Mouse (Mus musculus) hindbrain, embryonic 12.5 days (tissue): ENCODE results near the gene Ifitm2. TPM values are rescaled to one million over a fixed set of nuclear protein-coding genes. Genes with fewer than 3 reads are reported as not detected.

ENCODE experiments used
- ATAC-seq: fragments of 200-750 bp; cut with Nextera tagmentation; 2 replicates; pipeline ENCODE4 v1.8.0; 2017; ENCODE audit warnings: moderate TSS enrichment; ENCODE audit not compliant: low FRiP score
- H3K27ac ChIP-seq: fragments of 300-500 bp; sonication (generic); 2 replicates; pipeline ENCODE4 v1.5.1; 2016; ENCODE audit warnings: mild to moderate bottlenecking
- H3K27me3 ChIP-seq: fragments of 300-500 bp; sonication (generic); 2 replicates; pipeline ENCODE4 v1.6.1; 2016; ENCODE audit warnings: mild to moderate bottlenecking
- H3K36me3 ChIP-seq: fragments of 300-500 bp; sonication (generic); 2 replicates; pipeline ENCODE4 v1.6.1; 2016; ENCODE audit warnings: mild to moderate bottlenecking
- H3K4me1 ChIP-seq: fragments of 300-500 bp; sonication (generic); 2 replicates; pipeline ENCODE4 v1.6.1; 2016
- H3K4me2 ChIP-seq: fragments of 300-500 bp; sonication (generic); replicated peaks from 2 replicates; pipeline ENCODE4 v1.6.1; 2016; ENCODE audit warnings: mild to moderate bottlenecking
- H3K4me3 ChIP-seq: fragments of 300-500 bp; sonication (generic); 2 replicates; pipeline ENCODE4 v1.5.1; 2016; ENCODE audit warnings: mild to moderate bottlenecking
- H3K9ac ChIP-seq: fragments of 300-500 bp; sonication (generic); 2 replicates; pipeline ENCODE4 v1.6.1; 2016; ENCODE audit warnings: mild to moderate bottlenecking, moderate library complexity
- H3K9me3 ChIP-seq: fragments of 300-500 bp; sonication (generic); replicated peaks from 2 replicates; pipeline ENCODE4 v1.6.1; 2016; ENCODE audit warnings: mild to moderate bottlenecking
- WGBS: fragments of 180-500 bp; shearing (Covaris S2); methylation state at CpG from one replicate; pipeline ENCODE4 v1.1.7; 2016; 5-methylcytosine and 5-hydroxymethylcytosine counted together
- polyA plus RNA-seq: library from polyadenylated mRNA; unstranded; fragments of >200 nt; fragmentation: Nextera tagmentation; extraction: Ambion mirVana; gene quantifications from 2 replicates; pipeline ENCODE4 v1.2.1, GENCODE M21; 2016

Ifitm2 gene
- polyA plus RNA-seq, 1 experiment from 2014 or later: 340 TPM

DNA sequence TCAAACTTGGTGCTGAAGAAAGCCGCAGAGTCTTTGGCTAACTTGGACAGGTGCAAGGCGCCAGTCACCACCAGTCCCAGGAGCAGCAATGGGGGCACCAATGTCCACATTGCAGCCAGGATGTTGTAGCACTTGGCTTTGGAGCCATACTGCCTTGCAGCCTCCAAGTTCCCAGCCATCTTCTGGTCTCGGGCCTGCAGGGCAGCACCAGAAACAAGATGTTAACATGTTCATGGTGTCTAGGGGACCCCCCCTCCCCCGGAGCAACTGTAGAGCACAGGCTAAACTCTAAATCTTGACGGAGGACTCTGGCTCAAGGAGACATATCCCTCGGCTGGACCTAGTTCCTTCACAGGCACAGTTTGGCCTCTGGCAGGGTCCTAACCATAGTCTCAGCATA lies 6.5 kb downstream of the Ifitm2 start:
- Histone ChIP-seq H3K9me3 (no peaks in the 10 kb centered on the region), H3K27me3 (no peaks in the 10 kb centered on the region), H3K4me2 (no peak overlapping the region), H3K9ac (no peak overlapping the region), H3K4me3 (no peak overlapping the region), H3K27ac (no peak overlapping the region), H3K4me1 (peaks cover 16% of the 10 kb centered on the region), H3K36me3 (no peaks in the 10 kb centered on the region; the same call in 1 of the 2 replicates)
- ATAC-seq: no peak
- WGBS: 90% methylated on average over 6 of the region's 6 CpGs

DNA sequence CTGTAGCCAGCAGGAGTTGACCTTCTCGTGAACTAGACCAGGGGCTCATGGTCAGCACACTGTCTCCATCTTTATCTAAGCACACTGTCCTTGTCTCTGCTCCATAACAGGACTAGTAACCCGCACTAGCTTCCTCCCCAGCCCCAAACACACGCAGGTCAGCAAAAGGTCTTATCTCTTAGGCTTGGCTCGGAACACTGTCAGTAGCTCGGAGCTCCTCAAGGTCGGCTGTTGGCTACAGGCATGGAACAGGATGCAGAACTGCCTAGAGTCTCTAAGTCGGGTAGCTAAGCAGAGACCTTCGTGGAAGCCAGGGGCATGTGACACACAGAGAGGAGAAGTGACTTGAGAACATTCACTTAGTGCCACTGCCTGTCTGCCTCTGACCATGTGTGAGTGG lies 7.6 kb downstream of the Ifitm2 start:
- Histone ChIP-seq H3K36me3 (no peaks in the 10 kb centered on the region; the same call in 1 of the 2 replicates), H3K4me1 (peaks cover 14% of the 10 kb centered on the region), H3K4me2 (no peak overlapping the region), H3K9me3 (no peaks in the 10 kb centered on the region), H3K4me3 (no peak overlapping the region), H3K27me3 (no peaks in the 10 kb centered on the region), H3K9ac (no peak overlapping the region), H3K27ac (no peak overlapping the region)
- 85% methylated on average over 8 of the region's 8 CpGs for WGBS
- no peak for ATAC-seq

DNA sequence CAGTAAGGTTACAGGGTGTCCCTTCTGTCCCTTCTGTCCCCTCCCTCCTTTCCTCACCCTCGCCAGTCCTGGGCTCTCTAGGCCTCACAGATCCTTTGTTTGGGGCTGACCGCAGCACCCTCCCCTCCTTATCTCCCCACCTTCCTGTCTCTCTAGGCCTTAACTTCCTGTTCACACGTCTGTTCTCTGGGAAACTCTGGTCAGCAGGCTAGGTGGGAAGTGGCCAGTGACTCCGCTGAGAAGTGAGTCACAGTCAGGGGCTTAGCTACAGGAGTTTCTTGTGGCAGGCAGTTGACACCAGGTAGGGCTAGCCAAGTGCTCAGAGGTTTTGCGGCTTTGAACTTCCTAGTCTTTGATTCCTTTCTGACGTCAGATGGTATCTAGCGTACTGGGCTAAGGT lies 8.8 kb downstream of the Ifitm2 start:
- WGBS: 73% methylated on average over 7 of the region's 7 CpGs
- Histone ChIP-seq H3K4me3 (no peak overlapping the region), H3K9ac (no peak overlapping the region), H3K9me3 (no peaks in the 10 kb centered on the region), H3K27me3 (no peaks in the 10 kb centered on the region), H3K36me3 (no peaks in the 10 kb centered on the region; the same call in 1 of the 2 replicates), H3K4me1 (peaks cover 19% of the 10 kb centered on the region), H3K27ac (no peak overlapping the region), H3K4me2 (no peak overlapping the region)
- no peak for ATAC-seq

DNA sequence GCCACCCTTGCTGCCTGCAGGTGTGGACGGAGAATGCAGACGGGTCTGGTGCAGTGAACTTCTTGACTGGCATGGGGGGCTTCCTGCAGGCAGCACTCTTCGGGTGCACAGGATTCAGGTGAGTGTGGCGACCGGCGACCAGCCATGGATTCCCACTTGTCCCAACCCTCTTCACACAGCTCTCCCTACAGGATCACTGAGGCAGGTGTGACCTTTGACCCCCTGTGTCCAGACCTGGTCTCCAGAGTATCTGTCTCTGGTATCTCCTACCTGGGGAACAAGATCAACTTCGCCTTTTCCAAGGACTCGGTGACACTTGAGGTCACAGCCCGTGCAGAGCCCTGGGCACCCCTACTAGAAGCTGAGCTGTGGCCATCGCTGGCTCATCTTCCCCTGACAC lies 9.5 kb downstream of the Ifitm2 start:
- 87% methylated on average over 10 of the region's 10 CpGs for WGBS
- Histone ChIP-seq H3K9ac (no peak overlapping the region), H3K9me3 (no peaks in the 10 kb centered on the region), H3K4me1 (peaks cover 19% of the 10 kb centered on the region), H3K27me3 (no peaks in the 10 kb centered on the region), H3K27ac (no peak overlapping the region), H3K4me2 (no peak overlapping the region), H3K4me3 (no peak overlapping the region), H3K36me3 (no peaks in the 10 kb centered on the region; the same call in 1 of the 2 replicates)
- no peak for ATAC-seq

DNA sequence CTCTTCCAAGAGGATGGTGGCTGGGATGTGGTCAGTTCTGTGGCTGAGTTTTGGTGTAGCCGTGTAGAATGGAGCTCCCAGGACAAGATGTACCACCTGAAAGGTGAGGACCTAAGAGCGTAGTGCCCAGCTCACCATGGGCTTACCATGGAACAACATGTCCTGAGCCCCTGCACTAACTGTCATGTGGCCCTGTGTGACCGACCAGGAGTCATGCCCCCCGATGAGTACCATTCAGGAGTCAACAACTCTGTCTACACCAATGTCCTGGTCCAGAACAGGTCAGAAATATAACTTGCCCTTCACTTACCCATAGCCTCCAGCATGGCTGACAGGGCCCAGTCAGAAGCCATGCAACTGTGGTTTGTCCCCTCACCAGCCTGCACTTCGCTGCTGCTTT lies 10.5 kb downstream of the Ifitm2 start:
- Histone ChIP-seq H3K27me3 (no peaks in the 10 kb centered on the region), H3K4me2 (no peak overlapping the region), H3K9ac (no peak overlapping the region), H3K4me3 (no peak overlapping the region), H3K36me3 (no peaks in the 10 kb centered on the region; the same call in 1 of the 2 replicates), H3K4me1 (peaks cover 14% of the 10 kb centered on the region), H3K27ac (no peak overlapping the region), H3K9me3 (no peaks in the 10 kb centered on the region)
- ATAC-seq: no peak
- 92% methylated on average over 5 of the region's 5 CpGs for WGBS

DNA sequence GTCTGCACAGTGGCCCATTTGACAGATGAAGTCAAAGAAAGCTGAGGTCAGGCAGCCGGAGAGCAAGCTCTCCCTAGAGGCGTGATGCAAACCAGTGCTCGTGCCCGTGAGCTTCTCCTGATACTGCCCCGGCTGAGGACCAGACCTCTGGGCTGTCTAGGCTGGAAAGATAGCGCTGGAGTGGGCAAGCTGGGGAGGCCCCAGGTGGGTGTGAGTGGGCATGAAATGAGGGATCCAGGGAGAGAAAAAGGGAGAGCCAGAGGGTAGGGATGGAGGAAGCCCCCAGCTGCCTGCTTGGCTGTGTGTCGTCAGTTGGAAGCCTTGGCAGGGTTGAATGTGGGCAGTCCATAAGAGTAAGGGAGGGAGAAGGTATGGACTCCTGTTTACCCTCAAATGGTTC lies 11.6 kb downstream of the Ifitm2 start:
- Histone ChIP-seq H3K9me3 (no peaks in the 10 kb centered on the region), H3K4me1 (peaks cover 20% of the 10 kb centered on the region), H3K4me3 (no peak overlapping the region), H3K27me3 (no peaks in the 10 kb centered on the region), H3K4me2 (no peak overlapping the region), H3K27ac (no peak overlapping the region), H3K36me3 (no peaks in the 10 kb centered on the region; the same call in 1 of the 2 replicates), H3K9ac (no peak overlapping the region)
- WGBS: 89% methylated on average over 7 of the region's 7 CpGs
- ATAC-seq: no peak

DNA sequence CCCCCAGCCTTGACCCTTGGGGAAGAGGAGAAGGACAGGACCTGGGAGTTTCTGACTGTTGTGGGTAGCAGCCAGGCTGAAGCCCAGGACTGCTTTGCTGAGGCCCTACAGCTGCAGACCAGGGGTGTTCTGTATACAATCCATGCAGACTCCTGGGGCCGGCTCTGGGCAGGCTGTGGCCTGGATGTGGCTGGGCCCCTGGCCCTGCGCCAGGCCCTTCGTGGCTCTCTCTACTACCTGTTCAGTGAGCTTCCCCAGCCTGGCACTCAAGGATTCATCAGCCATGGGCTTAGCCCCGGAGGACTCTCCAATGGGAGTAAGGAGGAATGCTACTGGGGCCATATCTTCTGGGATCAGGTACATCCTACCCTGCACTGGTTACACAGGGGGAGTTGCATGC lies 12.4 kb downstream of the Ifitm2 start:
- no peak overlapping the region for H3K27ac ChIP-seq
- H3K4me1 ChIP-seq: peaks cover 20% of the 10 kb centered on the region
- WGBS: 94% methylated on average over 4 of the region's 4 CpGs
- ATAC-seq: no peak
- no peak overlapping the region for H3K4me2 ChIP-seq
- H3K36me3 ChIP-seq: no peaks in the 10 kb centered on the region; the same call in 1 of the 2 replicates
- H3K27me3 ChIP-seq: no peaks in the 10 kb centered on the region
- H3K9ac ChIP-seq: no peak overlapping the region; the same call in 1 of the 2 replicates
- no peaks in the 10 kb centered on the region for H3K9me3 ChIP-seq
- H3K4me3 ChIP-seq: no peak overlapping the region

DNA sequence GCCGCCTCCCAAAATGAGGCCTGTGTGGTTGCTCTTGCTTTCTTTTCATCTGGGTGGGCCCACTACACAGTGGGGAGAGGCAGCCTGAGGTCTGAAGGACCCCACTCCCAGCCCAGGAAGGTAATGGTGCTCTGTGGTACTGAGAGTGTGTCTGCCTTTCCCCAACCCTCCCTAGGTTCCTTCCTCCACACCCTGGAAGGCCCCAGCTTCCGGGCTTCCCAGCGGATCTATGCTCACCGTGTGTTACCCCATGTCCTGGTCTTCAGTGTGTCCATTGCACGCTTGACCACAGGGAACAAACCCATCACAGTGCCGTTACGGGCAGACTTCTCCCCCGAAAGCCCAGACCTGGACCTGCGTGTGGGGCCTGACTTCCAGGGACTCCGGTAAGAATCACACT lies 13.0 kb downstream of the Ifitm2 start:
- Histone ChIP-seq H3K27ac (no peak overlapping the region), H3K4me2 (no peak overlapping the region), H3K4me1 (peaks cover 20% of the 10 kb centered on the region), H3K9ac (no peak overlapping the region), H3K36me3 (no peaks in the 10 kb centered on the region; the same call in 1 of the 2 replicates), H3K4me3 (no peak overlapping the region), H3K27me3 (no peaks in the 10 kb centered on the region), H3K9me3 (no peaks in the 10 kb centered on the region)
- ATAC-seq: no peak
- WGBS: 90% methylated on average over 10 of the region's 10 CpGs

DNA sequence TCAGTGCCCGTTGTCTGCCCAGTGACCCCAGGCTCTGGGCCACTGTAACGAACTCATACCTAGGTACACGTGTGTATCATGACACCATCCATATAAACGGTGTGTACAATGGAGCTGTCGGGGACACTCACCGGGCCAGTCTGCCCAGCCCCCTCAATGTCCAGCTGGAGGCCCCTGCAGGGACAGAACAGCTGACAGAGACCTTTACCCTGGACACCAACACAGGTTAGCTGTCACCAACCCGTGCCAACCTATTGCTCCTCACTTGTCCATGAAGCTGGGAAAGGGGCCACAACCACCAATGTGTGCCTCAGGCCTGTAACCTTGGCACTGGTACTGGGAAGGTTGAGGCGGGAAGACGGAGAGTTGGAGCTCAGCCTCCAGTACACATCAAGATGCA lies 13.4 kb downstream of the Ifitm2 start:
- 57% methylated on average over 9 of the region's 9 CpGs for WGBS
- no peaks in the 10 kb centered on the region for H3K27me3 ChIP-seq
- H3K4me1 ChIP-seq: peaks cover 20% of the 10 kb centered on the region
- H3K36me3 ChIP-seq: no peaks in the 10 kb centered on the region; the same call in 1 of the 2 replicates
- H3K4me3 ChIP-seq: peak overlapping the region; percentile 39
- H3K9me3 ChIP-seq: no peaks in the 10 kb centered on the region
- peak overlapping the region; percentile 18; the same call in 1 of the 2 replicates for H3K27ac ChIP-seq
- peak overlapping the region; percentile 59 for H3K4me2 ChIP-seq
- ATAC-seq: no peak
- peak overlapping the region; percentile 65 for H3K9ac ChIP-seq

DNA sequence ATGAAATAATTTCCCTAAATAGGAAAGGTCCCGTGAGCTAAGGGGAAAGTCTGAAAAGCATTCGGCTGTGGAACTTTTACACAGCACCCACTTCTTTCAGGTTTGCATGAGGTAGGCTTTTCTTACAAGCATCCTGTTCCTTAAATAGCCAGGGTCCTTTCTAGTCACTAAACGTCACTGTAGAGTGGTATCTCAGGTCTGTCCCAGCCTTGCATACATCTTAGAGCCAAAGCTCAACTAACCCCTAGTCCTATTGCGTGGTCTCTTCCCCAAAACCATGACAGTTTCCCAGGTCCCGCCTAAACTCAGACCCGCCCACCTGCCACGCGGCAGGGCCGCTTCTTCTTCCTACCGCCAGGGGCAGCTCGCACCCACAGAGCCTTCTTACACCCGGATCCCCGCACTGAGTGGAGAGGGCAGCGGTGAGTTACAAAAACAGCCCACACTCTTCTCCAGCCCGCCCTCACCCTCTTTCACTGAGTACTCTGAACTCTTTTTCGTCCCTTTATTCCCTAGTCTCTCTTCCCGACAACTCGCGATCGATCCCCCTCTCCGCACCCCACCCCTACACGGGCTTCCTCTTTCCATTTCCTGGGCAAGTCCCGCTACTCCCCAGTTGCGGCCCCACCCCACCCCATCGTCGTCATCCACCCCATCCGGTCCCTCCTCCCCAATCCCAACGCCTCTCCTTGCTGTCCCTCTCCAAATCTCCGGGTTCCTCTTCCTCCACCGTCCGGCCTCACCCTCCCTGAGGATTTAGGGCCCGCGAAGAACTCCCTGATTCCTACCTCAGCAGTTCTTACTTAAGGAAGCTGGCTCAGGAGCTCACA lies 14.3 kb downstream of the Ifitm2 start, which contains the start of gene Pgghg:
Gene Pgghg (plus strand): TSS at position 170 of the 830 bp plus-strand sequence.
- Histone ChIP-seq H3K9ac (peak within 1 kb of the TSS; percentile 65), H3K27me3 (peaks cover 3% of the 10 kb centered on the region; the same call in 1 of the 2 replicates), H3K27ac (peak within 1 kb of the TSS; percentile 18; the same call in 1 of the 2 replicates), H3K9me3 (no peaks in the 10 kb centered on the region), H3K4me3 (peak within 1 kb of the TSS; percentile 39), H3K4me1 (peaks cover 20% of the 10 kb centered on the region), H3K4me2 (peak within 1 kb of the TSS; percentile 59), H3K36me3 (no peaks in the 10 kb centered on the region; the same call in 1 of the 2 replicates)
- peak; percentile 85 for ATAC-seq
- 4% methylated on average over 33 of the region's 33 CpGs for WGBS

DNA sequence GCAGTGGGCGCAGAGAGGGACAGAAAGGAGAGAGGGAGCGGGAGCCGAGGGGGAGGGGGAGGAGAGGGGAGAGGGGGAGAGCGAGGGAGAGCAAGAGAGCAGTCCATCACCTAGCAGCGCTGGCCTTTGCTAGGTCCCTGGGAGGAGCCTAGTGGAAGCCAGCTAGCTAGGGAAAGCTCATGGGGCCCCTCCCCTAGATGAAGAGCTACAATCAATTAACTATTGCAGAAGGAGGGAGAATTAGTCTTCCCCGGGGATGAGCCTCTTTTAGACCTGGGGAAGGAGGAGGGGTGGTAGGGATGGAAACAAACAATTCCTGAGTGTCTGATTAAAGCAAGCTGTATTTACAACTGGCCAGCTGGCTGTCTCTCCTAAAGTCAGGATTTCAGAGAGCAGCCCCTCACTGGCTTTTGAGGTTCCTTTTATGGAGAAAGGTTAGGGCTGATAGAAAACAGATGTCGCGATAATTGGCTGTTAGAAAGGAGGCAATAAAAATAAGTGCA lies 16.1 kb downstream of the Ifitm2 start:
- H3K4me1 ChIP-seq: peaks cover 20% of the 10 kb centered on the region
- H3K9me3 ChIP-seq: no peaks in the 10 kb centered on the region
- ATAC-seq: no peak
- 16% methylated on average over 8 of the region's 8 CpGs for WGBS
- no peak overlapping the region for H3K27ac ChIP-seq
- H3K4me2 ChIP-seq: peak overlapping the region; percentile 9; the same call in 1 of the 2 replicates
- H3K27me3 ChIP-seq: peaks cover 3% of the 10 kb centered on the region; the same call in 1 of the 2 replicates
- no peak overlapping the region for H3K9ac ChIP-seq
- H3K4me3 ChIP-seq: no peak overlapping the region
- no peaks in the 10 kb centered on the region; the same call in 1 of the 2 replicates for H3K36me3 ChIP-seq

DNA sequence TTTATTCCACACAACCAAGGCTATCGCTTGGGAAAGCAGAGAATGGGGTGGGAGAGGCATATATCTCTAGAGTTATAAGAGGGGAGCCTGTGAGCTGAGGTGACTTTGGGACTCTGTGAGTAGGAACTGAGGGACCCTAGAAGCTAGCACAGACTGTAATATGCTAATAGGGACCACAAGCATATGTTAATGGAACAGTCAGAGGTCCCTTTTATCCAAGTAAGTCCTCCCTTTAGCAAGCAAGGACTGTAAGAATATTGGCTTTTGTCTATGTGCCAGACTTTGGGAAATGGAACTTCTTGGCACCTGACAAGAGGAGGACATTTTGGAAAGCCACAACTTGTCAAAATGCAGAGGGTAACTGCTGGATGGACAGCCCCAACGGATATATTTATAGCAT lies 16.9 kb downstream of the Ifitm2 start:
- 35% methylated on average over 2 of the region's 2 CpGs for WGBS
- Histone ChIP-seq H3K36me3 (no peaks in the 10 kb centered on the region), H3K27me3 (peaks cover 3% of the 10 kb centered on the region; the same call in 1 of the 2 replicates), H3K4me2 (no peak overlapping the region), H3K4me1 (peaks cover 20% of the 10 kb centered on the region), H3K9me3 (no peaks in the 10 kb centered on the region), H3K27ac (no peak overlapping the region), H3K4me3 (no peak overlapping the region), H3K9ac (no peak overlapping the region)
- no peak for ATAC-seq
